Mouse (Mus musculus) heart, embryonic 16.5 days (tissue): ENCODE results near the gene Fcgr3. TPM values are rescaled to one million over a fixed set of nuclear protein-coding genes. Genes with fewer than 3 reads are reported as not detected.

Experiments
- ATAC-seq: fragments of 200-750 bp; cut with Nextera tagmentation; replicated peaks from 2 replicates; pipeline ENCODE4 v1.8.0; 2017; ENCODE audit warnings: moderate number of reproducible peaks; ENCODE audit not compliant: insufficient read depth, low FRiP score; ENCODE audit errors: extremely low read depth
- H3K27ac ChIP-seq: fragments of 300-500 bp; sonication (generic); 2 replicates; pipeline ENCODE4 v1.5.1; 2014; ENCODE audit warnings: mild to moderate bottlenecking, low read length, control low read depth, moderate library complexity
- H3K27me3 ChIP-seq: fragments of 300-500 bp; sonication (generic); 2 replicates; pipeline ENCODE4 v1.6.1; 2014; ENCODE audit warnings: low read length, mixed read lengths; ENCODE audit not compliant: control insufficient read depth, insufficient read depth
- H3K36me3 ChIP-seq: fragments of 300-500 bp; sonication (generic); 2 replicates; pipeline ENCODE4 v1.6.1; 2014; ENCODE audit not compliant: control insufficient read depth, insufficient read depth
- H3K4me1 ChIP-seq: fragments of 300-500 bp; sonication (generic); 2 replicates; pipeline ENCODE4 v1.6.1; 2014; ENCODE audit warnings: low read length, mixed read lengths; ENCODE audit not compliant: control insufficient read depth, insufficient read depth
- H3K4me2 ChIP-seq: fragments of 300-500 bp; sonication (generic); 2 replicates; pipeline ENCODE4 v1.6.1; 2014; ENCODE audit warnings: low read depth, mild to moderate bottlenecking, control low read depth, low read length
- H3K4me3 ChIP-seq: fragments of 300-500 bp; sonication (generic); 2 replicates; pipeline ENCODE4 v1.5.1; 2014; ENCODE audit warnings: mild to moderate bottlenecking, control low read depth, low read length
- H3K9ac ChIP-seq: fragments of 300-500 bp; sonication (generic); 2 replicates; pipeline ENCODE4 v1.6.1; 2014; ENCODE audit warnings: low read length, control low read depth
- H3K9me3 ChIP-seq: fragments of 300-500 bp; sonication (generic); replicated peaks from 2 replicates; pipeline ENCODE4 v1.6.1; 2016; ENCODE audit warnings: low read length; ENCODE audit not compliant: control insufficient read depth
- WGBS: fragments of 180-500 bp; shearing (Covaris S2); extraction: QIAGEN DNeasy Blood & Tissue Kit; methylation state at CpG from one replicate; pipeline ENCODE4 v1.1.7; 2014; 5-methylcytosine and 5-hydroxymethylcytosine counted together
- polyA plus RNA-seq: library from polyadenylated mRNA; unstranded; fragments of >200 nt; fragmentation: Nextera tagmentation; extraction: Ambion mirVana; gene quantifications from 2 replicates; pipeline ENCODE4 v1.2.1, GENCODE M21; 2015

Fcgr3 gene
- polyA plus RNA-seq, 1 experiment from 2014 or later: 10.7 TPM

DNA sequence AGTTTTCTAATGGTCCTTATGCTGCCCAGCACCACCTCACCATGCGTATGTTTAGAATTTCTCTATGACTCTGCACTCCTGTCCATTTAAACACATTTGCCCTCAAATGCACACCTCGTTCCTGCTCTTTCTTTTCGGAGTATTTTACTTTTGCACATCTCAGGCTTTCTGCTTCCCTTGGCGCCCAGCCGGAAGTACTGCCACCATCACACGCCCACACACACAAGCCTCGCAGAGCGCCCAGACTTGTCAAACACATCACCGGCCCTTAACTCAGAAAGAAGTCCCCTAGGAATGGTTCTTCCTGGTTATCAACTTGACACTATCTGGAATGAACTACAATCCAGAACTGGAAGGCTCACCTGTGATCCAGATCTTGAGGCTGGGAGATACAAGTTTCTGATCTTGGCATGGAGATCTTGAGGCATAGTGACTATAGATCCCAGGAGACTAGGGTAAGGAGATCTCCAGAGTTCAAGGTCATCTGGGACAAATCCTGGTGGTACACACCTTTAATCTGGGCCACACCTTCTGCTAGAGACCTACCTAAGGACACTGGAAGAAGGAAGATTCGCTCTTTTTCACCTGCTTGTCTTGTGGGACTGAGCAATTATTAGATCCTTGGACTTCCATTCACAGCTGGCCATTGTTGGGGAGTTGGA, 38.6 kb upstream of the Fcgr3 start:
- peak overlapping the region; percentile 57 for H3K9ac ChIP-seq

GRCm38 (mm10) chr1:171102547-171103177, 37.9 kb upstream of the Fcgr3 start:
- Histone ChIP-seq H3K9me3 (no peaks in the 10 kb centered on the region), H3K4me2 (peak overlapping the region; percentile 79), H3K9ac (peak overlapping the region; percentile 77), H3K4me1 (peaks cover 4% of the 10 kb centered on the region; the same call in 1 of the 2 replicates), H3K4me3 (peak overlapping the region; percentile 86), H3K27ac (peak overlapping the region; percentile 76), H3K36me3 (no peaks in the 10 kb centered on the region), H3K27me3 (no peaks in the 10 kb centered on the region)
- peak; percentile 91 for ATAC-seq
- WGBS: under 1% methylated on average over 35 of the region's 35 CpGs

More for the DNA sequence above, 38.6 kb upstream of the Fcgr3 start:
- Histone ChIP-seq H3K4me3 (peak overlapping the region; percentile 86), H3K4me1 (peaks cover 4% of the 10 kb centered on the region; the same call in 1 of the 2 replicates), H3K27ac (no peak overlapping the region), H3K27me3 (no peaks in the 10 kb centered on the region), H3K9me3 (no peaks in the 10 kb centered on the region), H3K4me2 (peak overlapping the region; percentile 79), H3K36me3 (no peaks in the 10 kb centered on the region)
- ATAC-seq: no peak
- 10% methylated on average over 10 of the region's 10 CpGs for WGBS

DNA sequence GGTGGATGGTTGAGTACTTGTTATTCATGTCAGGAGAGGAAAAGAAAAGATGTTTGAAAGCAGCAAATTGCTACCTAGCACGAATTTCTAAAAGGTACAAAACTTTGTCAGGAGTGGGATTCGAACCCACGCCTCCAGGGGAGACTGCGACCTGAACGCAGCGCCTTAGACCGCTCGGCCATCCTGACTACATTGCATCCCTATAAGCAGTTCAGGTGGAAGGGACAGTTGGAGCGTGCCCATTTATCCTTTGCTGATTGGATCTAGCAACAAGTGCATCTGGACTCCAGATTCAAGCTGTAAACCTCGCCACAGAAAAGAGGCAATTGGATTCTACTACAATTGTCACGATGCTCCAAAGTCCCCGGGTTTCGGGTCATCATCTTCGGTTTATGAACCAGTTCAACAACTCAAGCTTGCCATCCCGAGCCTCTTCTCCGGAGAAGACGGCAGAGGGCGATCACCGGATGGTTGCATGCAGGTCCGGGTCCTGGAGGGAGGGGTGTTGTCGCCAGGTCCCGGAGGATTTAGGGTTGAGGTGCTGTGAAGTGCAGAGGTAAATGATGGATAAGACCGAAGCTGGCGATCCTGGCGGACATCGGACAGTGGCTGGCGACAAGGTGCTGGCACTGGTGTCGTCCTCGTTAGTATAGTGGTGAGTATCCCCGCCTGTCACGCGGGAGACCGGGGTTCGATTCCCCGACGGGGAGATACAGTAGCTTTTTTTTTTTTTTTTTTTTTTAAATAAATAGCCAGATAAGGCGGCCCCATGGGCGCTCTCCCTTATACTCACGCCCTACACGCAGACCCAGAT, 37.2 kb upstream of the Fcgr3 start:
- Histone ChIP-seq H3K4me3 (peak overlapping the region; percentile 86), H3K4me2 (peak overlapping the region; percentile 79), H3K27ac (peak overlapping the region; percentile 76), H3K36me3 (no peaks in the 10 kb centered on the region), H3K4me1 (peaks cover 4% of the 10 kb centered on the region; the same call in 1 of the 2 replicates), H3K9me3 (no peaks in the 10 kb centered on the region), H3K27me3 (no peaks in the 10 kb centered on the region), H3K9ac (peak overlapping the region; percentile 77)
- WGBS: under 1% methylated on average over 40 of the region's 40 CpGs
- peak; percentile 89 for ATAC-seq

DNA sequence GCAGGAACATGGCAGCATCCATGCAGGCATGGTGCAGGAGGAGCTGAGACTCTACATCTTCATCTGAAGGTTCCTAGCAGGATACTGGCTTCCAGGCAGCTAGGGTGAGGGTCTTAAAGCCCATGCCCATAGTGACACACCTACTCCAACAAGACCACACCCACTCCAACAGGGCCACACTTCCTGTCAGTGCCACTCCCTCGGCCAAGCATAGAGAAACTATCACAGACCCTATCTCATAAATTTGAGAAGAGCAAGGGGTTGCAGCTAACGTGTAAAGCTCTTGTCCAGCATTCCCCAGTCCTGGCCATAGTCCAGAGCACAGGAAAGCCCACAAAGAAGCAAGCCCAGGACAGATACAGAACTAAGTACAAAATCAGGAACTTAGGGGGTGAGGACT, 36.3 kb upstream of the Fcgr3 start:
- no peak for ATAC-seq
- Histone ChIP-seq H3K4me3 (no peak overlapping the region), H3K9me3 (no peaks in the 10 kb centered on the region), H3K36me3 (no peaks in the 10 kb centered on the region), H3K9ac (no peak overlapping the region), H3K27ac (no peak overlapping the region), H3K4me1 (peaks cover 8% of the 10 kb centered on the region), H3K4me2 (no peak overlapping the region), H3K27me3 (no peaks in the 10 kb centered on the region)
- whole genome bisulfite sequencing: 48% methylated on average over 2 of the region's 2 CpGs

DNA sequence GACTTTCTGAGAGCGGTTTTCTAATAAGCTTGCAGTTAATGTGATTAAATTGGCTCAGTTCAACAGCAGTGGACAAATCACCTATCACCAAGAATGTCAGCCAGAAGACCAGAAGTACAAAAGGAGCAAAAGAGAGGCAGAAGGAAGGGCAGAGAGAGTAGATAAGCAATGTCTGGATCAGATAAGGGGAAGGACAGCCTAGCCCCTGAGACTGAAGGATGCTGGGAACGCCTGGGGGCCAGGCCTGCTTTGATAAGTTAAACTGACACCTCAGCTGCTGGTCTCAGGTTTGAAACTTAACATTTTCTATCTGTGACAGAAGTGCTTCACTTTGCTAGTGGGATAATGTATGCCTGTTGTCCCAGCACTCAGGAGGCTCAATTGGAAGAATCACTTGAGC, 32.9 kb upstream of the Fcgr3 start:
- WGBS: 25% methylated on average over 2 of the region's 2 CpGs
- peaks cover 4% of the 10 kb centered on the region for H3K4me1 ChIP-seq
- no peak overlapping the region for H3K4me3 ChIP-seq
- H3K4me2 ChIP-seq: no peak overlapping the region
- no peaks in the 10 kb centered on the region for H3K27me3 ChIP-seq
- ATAC-seq: no peak
- no peaks in the 10 kb centered on the region for H3K36me3 ChIP-seq
- H3K9ac ChIP-seq: no peak overlapping the region
- H3K9me3 ChIP-seq: no peaks in the 10 kb centered on the region
- no peak overlapping the region for H3K27ac ChIP-seq

DNA sequence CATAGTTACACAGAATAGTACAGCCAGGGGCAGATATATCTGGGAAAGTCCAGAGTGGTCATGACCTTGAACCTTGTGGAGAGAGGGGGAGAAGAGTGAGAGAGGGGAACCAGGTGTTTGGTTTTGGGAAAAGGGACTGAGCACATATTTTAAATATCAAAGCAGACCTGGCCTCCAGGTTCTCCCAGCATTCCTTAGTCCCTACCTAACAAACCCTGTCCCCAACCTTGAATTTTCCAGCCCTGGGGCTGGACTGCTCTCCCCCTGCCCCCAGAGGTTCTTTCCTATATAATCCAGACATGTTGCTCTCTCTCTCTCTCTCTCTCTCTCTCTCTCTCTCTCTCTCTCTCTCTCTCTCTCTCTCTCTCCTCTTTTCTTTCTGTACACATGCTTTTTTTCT, 32.4 kb upstream of the Fcgr3 start:
- Histone ChIP-seq H3K36me3 (no peaks in the 10 kb centered on the region), H3K9ac (no peak overlapping the region), H3K4me1 (peaks cover 4% of the 10 kb centered on the region), H3K4me2 (no peak overlapping the region), H3K4me3 (no peak overlapping the region), H3K27ac (no peak overlapping the region), H3K27me3 (no peaks in the 10 kb centered on the region), H3K9me3 (no peaks in the 10 kb centered on the region)
- no peak for ATAC-seq

- Histone ChIP-seq H3K4me3 (0 out of 2 replicates have a peak overlapping the region, but pooled peaks have one; percentile 2), H3K4me1 (peaks cover 4% of the 10 kb centered on the region), H3K27me3 (no peaks in the 10 kb centered on the region), H3K9me3 (peaks cover 2% of the 10 kb centered on the region; the same call in 1 of the 2 replicates), H3K36me3 (no peaks in the 10 kb centered on the region), H3K4me2 (peak overlapping the region; percentile 41), H3K27ac (no peak overlapping the region), H3K9ac (no peak overlapping the region)
- WGBS: 21% methylated on average over 10 of the region's 10 CpGs
- ATAC-seq: no peak
Measured at GRCm38 (mm10) chr1:171096110-171096964, 31.6 kb upstream of the Fcgr3 start.

- Histone ChIP-seq H3K9me3 (peaks cover 2% of the 10 kb centered on the region; the same call in 1 of the 2 replicates), H3K4me1 (peaks cover 4% of the 10 kb centered on the region), H3K4me3 (no peak overlapping the region), H3K27me3 (no peaks in the 10 kb centered on the region), H3K9ac (no peak overlapping the region), H3K36me3 (no peaks in the 10 kb centered on the region), H3K27ac (no peak overlapping the region), H3K4me2 (no peak overlapping the region)
- no peak for ATAC-seq
- 41% methylated on average over 4 of the region's 4 CpGs for WGBS
Measured at GRCm38 (mm10) chr1:171094424-171094823, 29.7 kb upstream of the Fcgr3 start.
